Mouse (Mus musculus) thymus, adult 2 months (tissue): ENCODE data around the gene Myh3. TPM values are rescaled to one million over a fixed set of nuclear protein-coding genes. Genes with fewer than 3 reads are reported as not detected.

ENCODE experiments used
- DNase-seq: peaks from one replicate; pipeline ENCODE4 v3.0.0; 2021
- H3K27ac ChIP-seq: fragments of 200-500 bp; 2 replicates; pipeline ENCODE4 v1.5.1; 2012; ENCODE audit warnings: low read length, control low read depth; ENCODE audit not compliant: control insufficient read depth, insufficient read depth
- H3K27me3 ChIP-seq: fragments of 200-500 bp; 2 replicates; pipeline ENCODE4 v1.6.1; 2012; ENCODE audit warnings: mild to moderate bottlenecking, low read length, moderate library complexity, mixed read lengths; ENCODE audit not compliant: control insufficient read depth, insufficient read depth
- H3K36me3 ChIP-seq: fragments of 200-500 bp; 2 replicates; pipeline ENCODE4 v1.6.1; 2012; ENCODE audit warnings: mild to moderate bottlenecking, low read length, moderate library complexity; ENCODE audit not compliant: control insufficient read depth, insufficient read depth
- H3K4me1 ChIP-seq: fragments of 200-500 bp; replicated peaks from 2 replicates; pipeline ENCODE4 v1.6.1; 2012; ENCODE audit warnings: low read length; ENCODE audit not compliant: control insufficient read depth, insufficient read depth
- H3K4me3 ChIP-seq: fragments of 200-500 bp; 2 replicates; pipeline ENCODE4 v1.5.1; 2012; ENCODE audit warnings: mild to moderate bottlenecking, low read length, control low read depth, moderate library complexity; ENCODE audit not compliant: control insufficient read depth, insufficient read depth
- CTCF ChIP-seq: fragments of 200-500 bp; IDR thresholded peaks from 2 replicates; pipeline ENCODE4 v1.5.1; 2012; ENCODE audit warnings: mild to moderate bottlenecking, control low read depth, low read length, moderate library complexity, borderline replicate concordance; ENCODE audit not compliant: control insufficient read depth, poor library complexity, insufficient read depth; ENCODE audit errors: extremely low read depth
- POLR2A ChIP-seq: fragments of 200-500 bp; IDR thresholded peaks from 2 replicates; pipeline ENCODE4 v1.6.1; 2012; ENCODE audit warnings: mild to moderate bottlenecking, low read length, control low read depth, moderate library complexity; ENCODE audit not compliant: control insufficient read depth, poor library complexity, insufficient read depth; ENCODE audit errors: extremely low read depth
- WGBS: fragments of 180-500 bp; shearing (Covaris S2); methylation state at CpG from one replicate; pipeline ENCODE4 v1.1.7; 2018; 5-methylcytosine and 5-hydroxymethylcytosine counted together
- polyA plus RNA-seq: library from polyadenylated mRNA; depleted of rRNA; stranded (reverse); fragments of >200 nt; gene quantifications from 2 replicates; pipeline ENCODE4 v1.2.3, GENCODE M21; 2012

The Myh3 gene
- polyA plus RNA-seq, 1 experiment, result 0.18 TPM

GRCm38 (mm10) chr11:67135532-67135931 is 57.4 kb downstream of the Myh3 start:
- no peak overlapping the region for H3K4me3 ChIP-seq
- no peaks in the 10 kb centered on the region for H3K4me1 ChIP-seq
- H3K27ac ChIP-seq, result no peak overlapping the region
- no peaks in the 10 kb centered on the region for H3K36me3 ChIP-seq
- no peaks in the 10 kb centered on the region for H3K27me3 ChIP-seq
- TF ChIP-seq POLR2A (no peak), CTCF (no peak)
- no peak for DNase-seq
- WGBS, result 88% methylated on average over 2 of the region's 2 CpGs

GRCm38 (mm10) chr11:67139556-67139955 is 61.5 kb downstream of the Myh3 start:
- no peaks in the 10 kb centered on the region for H3K27me3 ChIP-seq
- no peaks in the 10 kb centered on the region for H3K36me3 ChIP-seq
- no peak overlapping the region for H3K27ac ChIP-seq
- no peaks in the 10 kb centered on the region for H3K4me1 ChIP-seq
- WGBS, result 89% methylated on average over 8 of the region's 8 CpGs
- DNase-seq, result no peak
- no peak for TF ChIP-seq POLR2A
- TF ChIP-seq CTCF, result no peak
- H3K4me3 ChIP-seq, result no peak overlapping the region

GRCm38 (mm10) chr11:67140175-67140574 is 62.1 kb downstream of the Myh3 start:
- TF ChIP-seq POLR2A (no peak), CTCF (no peak)
- H3K27me3 ChIP-seq, result no peaks in the 10 kb centered on the region
- no peak for DNase-seq
- H3K27ac ChIP-seq, result no peak overlapping the region
- H3K4me3 ChIP-seq, result no peak overlapping the region
- no peaks in the 10 kb centered on the region for H3K4me1 ChIP-seq
- WGBS, result 83% methylated on average over 5 of the region's 5 CpGs
- no peaks in the 10 kb centered on the region for H3K36me3 ChIP-seq

GRCm38 (mm10) chr11:67141031-67141430 is 62.9 kb downstream of the Myh3 start:
- 72% methylated on average over 6 of the region's 6 CpGs for WGBS
- H3K4me1 ChIP-seq, result no peaks in the 10 kb centered on the region
- H3K36me3 ChIP-seq, result no peaks in the 10 kb centered on the region
- H3K27me3 ChIP-seq, result no peaks in the 10 kb centered on the region
- H3K27ac ChIP-seq, result no peak overlapping the region
- DNase-seq, result no peak
- H3K4me3 ChIP-seq, result no peak overlapping the region
- TF ChIP-seq CTCF (no peak), POLR2A (no peak)

- no peak overlapping the region for H3K27ac ChIP-seq
- H3K4me3 ChIP-seq, result no peak overlapping the region
- 77% methylated on average over 4 of the region's 4 CpGs for WGBS
- no peaks in the 10 kb centered on the region for H3K4me1 ChIP-seq
- TF ChIP-seq POLR2A (no peak), CTCF (no peak)
- DNase-seq, result no peak
- H3K27me3 ChIP-seq, result no peaks in the 10 kb centered on the region
- H3K36me3 ChIP-seq, result no peaks in the 10 kb centered on the region
These were observed 63.9 kb downstream of the Myh3 start for GRCm38 (mm10) chr11:67142047-67142446.

GRCm38 (mm10) chr11:67143065-67143464 is 65.0 kb downstream of the Myh3 start:
- Histone ChIP-seq H3K4me1 (no peaks in the 10 kb centered on the region), H3K27me3 (no peaks in the 10 kb centered on the region), H3K4me3 (no peak overlapping the region), H3K36me3 (no peaks in the 10 kb centered on the region), H3K27ac (no peak overlapping the region)
- TF ChIP-seq POLR2A (no peak), CTCF (no peak)
- no peak for DNase-seq
- 70% methylated on average over 5 of the region's 5 CpGs for WGBS

- WGBS, result 95% methylated on average over 4 of the region's 4 CpGs
- no peak for TF ChIP-seq CTCF
- TF ChIP-seq POLR2A, result no peak
- Histone ChIP-seq H3K27ac (no peak overlapping the region), H3K36me3 (no peaks in the 10 kb centered on the region), H3K4me1 (no peaks in the 10 kb centered on the region), H3K27me3 (no peaks in the 10 kb centered on the region), H3K4me3 (no peak overlapping the region)
- DNase-seq, result no peak
These were observed 65.9 kb downstream of the Myh3 start for GRCm38 (mm10) chr11:67143863-67144498.
